Mouse (Mus musculus) ES-Bruce4 (cell line): ENCODE data around the gene Zc2hc1b. TPM values are rescaled to one million over a fixed set of nuclear protein-coding genes. Genes with fewer than 3 reads are reported as not detected.

Experiments
- H3K27ac ChIP-seq: 2 replicates; pipeline ENCODE4 v1.5.1; 2012; ENCODE audit warnings: low read length, inconsistent platforms; ENCODE audit not compliant: insufficient read depth
- H3K27me3 ChIP-seq: 2 replicates; pipeline ENCODE4 v1.6.1; 2012; ENCODE audit warnings: mild to moderate bottlenecking, low read length, inconsistent platforms; ENCODE audit not compliant: control insufficient read depth, poor library complexity, insufficient read depth, severe bottlenecking
- H3K36me3 ChIP-seq: 2 replicates; pipeline ENCODE4 v1.6.1; 2012; ENCODE audit warnings: inconsistent platforms, mild to moderate bottlenecking, low read length, moderate library complexity; ENCODE audit not compliant: control insufficient read depth, poor library complexity, insufficient read depth, severe bottlenecking
- H3K4me1 ChIP-seq: one replicate; pipeline ENCODE4 v1.8.1; 2011; ENCODE audit warnings: low read length; ENCODE audit not compliant: control insufficient read depth, insufficient read depth
- H3K4me3 ChIP-seq: 2 replicates; pipeline ENCODE4 v1.5.1; 2011; ENCODE audit warnings: low read depth, mild to moderate bottlenecking, low read length
- H3K9ac ChIP-seq: 2 replicates; pipeline ENCODE4 v1.6.1; 2012; ENCODE audit warnings: low read depth, mild to moderate bottlenecking, inconsistent platforms; ENCODE audit not compliant: poor library complexity, severe bottlenecking
- H3K9me3 ChIP-seq: replicated peaks from 2 replicates; pipeline ENCODE4 v1.6.1; 2012; ENCODE audit warnings: mild to moderate bottlenecking, low read length, inconsistent platforms; ENCODE audit not compliant: control insufficient read depth, poor library complexity, insufficient read depth, severe bottlenecking
- CTCF ChIP-seq: IDR thresholded peaks from one replicate; pipeline ENCODE4 v1.8.1; 2011; ENCODE audit warnings: low read depth, low read length
- EP300 ChIP-seq: IDR thresholded peaks from 2 replicates; pipeline ENCODE4 v1.6.1; 2011; ENCODE audit warnings: low read depth, low read length; ENCODE audit not compliant: insufficient read depth
- POLR2A ChIP-seq: IDR thresholded peaks from one replicate; pipeline ENCODE4 v1.8.1; 2011; ENCODE audit warnings: low read length; ENCODE audit not compliant: insufficient read depth
- polyA plus RNA-seq: library from polyadenylated mRNA; stranded (reverse); fragments of >200 nt; gene quantifications from 2 replicates; pipeline ENCODE4 v1.2.4, GENCODE M21; 2011; ENCODE audit warnings: low read depth; ENCODE audit not compliant: missing spikeins, insufficient read depth, insufficient read length

Gene Zc2hc1b
- polyA plus RNA-seq, 1 experiment = not detected

- Histone ChIP-seq H3K4me1 (no peaks in the 10 kb centered on the region), H3K27me3 (no peaks in the 10 kb centered on the region; the same call in 1 of the 2 replicates), H3K36me3 (no peaks in the 10 kb centered on the region), H3K9me3 (no peaks in the 10 kb centered on the region), H3K27ac (no peak overlapping the region), H3K4me3 (no peak overlapping the region), H3K9ac (no peak overlapping the region)
- no peak for TF ChIP-seq EP300
- TF ChIP-seq CTCF = no peak
- TF ChIP-seq POLR2A = no peak
Observed at GRCm38 (mm10) chr10:13116706-13117665, 60.8 kb downstream of the Zc2hc1b start.

GRCm38 (mm10) chr10:13115030-13115429, 62.8 kb downstream of the Zc2hc1b start:
- TF ChIP-seq CTCF (no peak), POLR2A (no peak), EP300 (no peak)
- H3K36me3 ChIP-seq = no peaks in the 10 kb centered on the region
- H3K27ac ChIP-seq = no peak overlapping the region
- H3K27me3 ChIP-seq = no peaks in the 10 kb centered on the region; the same call in 1 of the 2 replicates
- no peaks in the 10 kb centered on the region for H3K9me3 ChIP-seq
- H3K4me3 ChIP-seq = no peak overlapping the region
- no peak overlapping the region for H3K9ac ChIP-seq
- no peaks in the 10 kb centered on the region for H3K4me1 ChIP-seq

- no peak overlapping the region for H3K4me3 ChIP-seq
- no peak overlapping the region for H3K27ac ChIP-seq
Observed at GRCm38 (mm10) chr10:13113641-13114040, 64.2 kb downstream of the Zc2hc1b start.

GRCm38 (mm10) chr10:13112849-13113248, 65.0 kb downstream of the Zc2hc1b start:
- Histone ChIP-seq H3K9ac (no peak overlapping the region), H3K27me3 (no peaks in the 10 kb centered on the region), H3K27ac (no peak overlapping the region), H3K4me3 (no peak overlapping the region), H3K36me3 (no peaks in the 10 kb centered on the region), H3K4me1 (no peaks in the 10 kb centered on the region), H3K9me3 (no peaks in the 10 kb centered on the region)
- TF ChIP-seq CTCF = no peak

More at GRCm38 (mm10) chr10:13113641-13114040, 64.2 kb downstream of the Zc2hc1b start:
- no peaks in the 10 kb centered on the region; the same call in 1 of the 2 replicates for H3K27me3 ChIP-seq
- H3K9me3 ChIP-seq = no peaks in the 10 kb centered on the region
- no peak for TF ChIP-seq CTCF
- no peak for TF ChIP-seq EP300
- TF ChIP-seq POLR2A = no peak
- no peaks in the 10 kb centered on the region for H3K4me1 ChIP-seq
- H3K36me3 ChIP-seq = no peaks in the 10 kb centered on the region
- H3K9ac ChIP-seq = no peak overlapping the region

- no peak for TF ChIP-seq CTCF
- TF ChIP-seq POLR2A = no peak
- TF ChIP-seq EP300 = no peak
- no peak overlapping the region for H3K27ac ChIP-seq
- no peak overlapping the region for H3K9ac ChIP-seq
- no peaks in the 10 kb centered on the region for H3K36me3 ChIP-seq
- no peaks in the 10 kb centered on the region for H3K4me1 ChIP-seq
- H3K4me3 ChIP-seq = no peak overlapping the region
- no peaks in the 10 kb centered on the region for H3K9me3 ChIP-seq
- no peaks in the 10 kb centered on the region for H3K27me3 ChIP-seq
Observed at GRCm38 (mm10) chr10:13109781-13110180, 68.0 kb downstream of the Zc2hc1b start.

GRCm38 (mm10) chr10:13108847-13109246, 69.0 kb downstream of the Zc2hc1b start:
- no peak for TF ChIP-seq EP300
- Histone ChIP-seq H3K4me1 (no peaks in the 10 kb centered on the region), H3K36me3 (no peaks in the 10 kb centered on the region), H3K27ac (no peak overlapping the region), H3K4me3 (no peak overlapping the region), H3K27me3 (no peaks in the 10 kb centered on the region), H3K9ac (no peak overlapping the region), H3K9me3 (no peaks in the 10 kb centered on the region)
